ENCODE assay signal across 8 mouse cellular contexts in the genomic region with DNA sequence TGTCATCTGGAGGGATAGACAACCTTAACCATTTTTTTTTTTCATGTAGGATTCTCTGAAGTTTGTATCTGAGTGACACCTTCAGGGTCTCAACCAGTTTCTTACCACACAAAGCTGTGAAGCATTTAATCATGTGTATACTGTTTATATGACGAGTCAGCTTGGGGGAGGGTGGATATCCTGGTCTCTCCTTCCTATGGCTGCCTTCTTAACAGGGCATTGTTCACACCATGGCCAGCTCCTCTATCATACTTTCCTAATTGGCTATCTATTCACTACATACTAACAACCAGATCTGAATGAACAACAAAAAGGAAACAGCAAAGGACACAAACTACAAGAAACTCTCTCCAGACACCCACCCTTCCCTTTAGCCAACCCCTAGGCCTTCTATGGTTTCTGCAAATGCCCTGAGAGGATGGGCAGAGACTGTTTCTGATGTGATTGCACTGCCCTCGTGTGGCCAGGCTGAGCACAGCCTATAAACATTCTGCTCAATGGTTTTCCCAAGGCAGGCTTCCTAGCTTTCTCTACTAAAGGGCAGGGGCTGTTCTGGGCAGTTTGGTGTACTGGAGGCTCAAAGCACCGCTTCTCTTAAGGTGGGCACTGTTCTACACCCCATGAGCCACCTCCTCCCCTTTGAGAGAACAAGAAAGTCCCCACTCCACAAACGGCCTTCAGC. TPM values are rescaled to one million over a fixed set of nuclear protein-coding genes. Genes with fewer than 3 reads are reported as not detected.
A peak's percentile ranks its signal among the peaks of the same experiment; 100 is the strongest.
DNase-seq lines count a peak whose midpoint lies in the region; ATAC-seq lines count a peak whose summit lies in the region.

No protein-coding gene starts in this region.

- DNase-seq in NIH3T3 (ENCODE audit: low read depth) = peak; percentile 87
- peak; percentile 37 for DNase-seq in cerebellum, adult 9-11 months
- peak; percentile 60 to 85 for DNase-seq in frontal cortex, adult 2 months (ENCODE audit: extremely low spot score in 1 of 2, low spot score in 1 of 2)
- DNase-seq in layer of hippocampus, postnatal 25 days (ENCODE audit: extremely low spot score in 1 of 2, low spot score in 1 of 2) = peak; percentile 66 to 82
- peak; percentile 69 for DNase-seq in lung, postnatal 14 days
- peak; percentile 89 for DNase-seq in retina, embryonic 14.5 days (ENCODE audit: low spot score)
- peak; percentile 73 for DNase-seq in thymus, postnatal 4 days

- no peak overlapping the region for H3K4me2 ChIP-seq in hindbrain, embryonic 15.5 days

- 46% methylated on average over 4 of the region's 4 CpGs for WGBS in hindbrain, embryonic 15.5 days

- ATAC-seq in hindbrain, embryonic 15.5 days (ENCODE audit: low FRiP score, low read depth) = peak; percentile 87

- no peak overlapping the region for H3K27ac ChIP-seq in hindbrain, embryonic 15.5 days (replicated peaks)

- peaks cover 33% of the 10 kb centered on the region for H3K36me3 ChIP-seq in hindbrain, embryonic 15.5 days

- no peak overlapping the region for H3K4me3 ChIP-seq in hindbrain, embryonic 15.5 days

- H3K9ac ChIP-seq in hindbrain, embryonic 15.5 days = no peak overlapping the region

- no peaks in the 10 kb centered on the region for H3K9me3 ChIP-seq in hindbrain, embryonic 15.5 days

- no peaks in the 10 kb centered on the region for H3K27me3 ChIP-seq in hindbrain, embryonic 15.5 days

- no peaks in the 10 kb centered on the region for H3K4me1 ChIP-seq in hindbrain, embryonic 15.5 days (replicated peaks)

RNA-seq across cellular contexts. Expression of a gene that starts 8.9 kb away (rescaled TPM):
- polyA plus RNA-seq in frontal cortex, adult 2 months (2012; rRNA removed) = 0.50 and 0.66 TPM in 2 replicates
- 0.26 and 0.64 TPM in 2 replicates for polyA plus RNA-seq in hindbrain, embryonic 15.5 days (2015; fragmentation: Nextera tagmentation; extraction: Ambion mirVana)
- 1 to 10 TPM in 1 of 2 experiments, under 1 TPM in 1; 0.84 to 2.2 TPM for total RNA-seq in layer of hippocampus, postnatal 25 days (2021)

RNA-seq across cellular contexts. Expression of a gene that starts 16.3 kb away (rescaled TPM):
- 132 and 134 TPM in 2 replicates for polyA plus RNA-seq in frontal cortex, adult 2 months (2012; rRNA removed)
- polyA plus RNA-seq in hindbrain, embryonic 15.5 days (2015; fragmentation: Nextera tagmentation; extraction: Ambion mirVana) = 116 and 117 TPM in 2 replicates
- 10 to 100 TPM; 68.5 to 78.2 TPM for total RNA-seq in layer of hippocampus, postnatal 25 days (2021)

RNA-seq across cellular contexts. Expression of a gene that starts 49.0 kb away (rescaled TPM):
- polyA plus RNA-seq in frontal cortex, adult 2 months (2012; rRNA removed) = 290 and 314 TPM in 2 replicates
- 231 and 234 TPM in 2 replicates for polyA plus RNA-seq in hindbrain, embryonic 15.5 days (2015; fragmentation: Nextera tagmentation; extraction: Ambion mirVana)
- 100 to 1,000 TPM; 313 to 339 TPM for total RNA-seq in layer of hippocampus, postnatal 25 days (2021)

RNA-seq across cellular contexts. Expression of a gene that starts 49.0 kb away (rescaled TPM):
- 27.7 and 29.4 TPM in 2 replicates for polyA plus RNA-seq in frontal cortex, adult 2 months (2012; rRNA removed)
- 42.5 and 45.9 TPM in 2 replicates for polyA plus RNA-seq in hindbrain, embryonic 15.5 days (2015; fragmentation: Nextera tagmentation; extraction: Ambion mirVana)
- 10 to 100 TPM; 76.8 to 81.9 TPM for total RNA-seq in layer of hippocampus, postnatal 25 days (2021)

Comparison
In these comparisons a context has a peak if more than half of its experiments do, and no peak if none do; other contexts are left out.
1. DNase-seq: peak in every context shown above with its lines; median percentile 89 in retina, embryonic 14.5 days; 87 in NIH3T3; 74 in layer of hippocampus, postnatal 25 days; 73 in thymus, postnatal 4 days; 72 in frontal cortex, adult 2 months; 69 in lung, postnatal 14 days; 37 in cerebellum, adult 9-11 months.